Mouse (Mus musculus): ENCODE data around the gene Maml2. TPM values are rescaled to one million over a fixed set of nuclear protein-coding genes. Genes with fewer than 3 reads are reported as not detected.

Gene Maml2
- polyA plus RNA-seq, 2 experiments from 2014 or later, result 30.9 to 36.6 TPM

DNA sequence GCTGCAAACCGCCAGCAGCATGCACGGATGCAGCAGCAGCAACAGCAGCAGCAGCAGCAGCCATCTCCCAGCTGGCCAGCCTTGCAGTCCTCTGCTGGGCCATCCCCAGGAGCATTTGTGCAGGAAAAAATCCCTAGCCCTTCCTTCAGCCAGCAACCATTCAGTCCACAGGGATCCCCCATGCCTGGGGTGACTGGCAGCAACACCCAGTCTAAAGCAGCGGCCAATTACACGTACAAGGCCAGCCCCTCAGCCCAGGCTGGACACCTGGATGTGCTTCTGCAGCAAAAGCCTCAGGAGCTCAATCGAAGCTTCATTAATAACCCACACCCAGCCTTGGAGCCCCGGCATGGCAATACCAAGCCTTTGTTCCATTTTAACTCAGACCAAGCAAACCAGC is 323.0 kb downstream of the Maml2 start:
- no peak for ATAC-seq

DNA sequence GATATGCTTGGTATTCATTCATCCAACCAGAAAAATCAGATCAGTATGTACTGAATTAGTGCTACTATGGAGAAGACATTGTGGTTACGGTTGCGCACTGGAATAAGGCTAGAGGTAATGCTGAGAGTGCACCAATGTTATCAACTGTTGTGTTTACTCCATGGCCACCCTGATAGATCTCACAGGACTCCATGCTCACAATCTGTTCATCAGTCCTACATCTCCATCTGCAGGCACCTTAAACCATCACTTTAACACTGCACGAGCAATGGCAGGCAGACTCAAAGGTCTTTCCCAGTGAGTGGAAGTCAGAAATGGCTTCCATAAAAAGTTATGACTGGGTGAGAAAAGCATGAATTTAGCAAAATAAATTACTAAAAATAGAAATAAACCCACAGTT is 324.2 kb downstream of the Maml2 start:
- ATAC-seq, result no peak

DNA sequence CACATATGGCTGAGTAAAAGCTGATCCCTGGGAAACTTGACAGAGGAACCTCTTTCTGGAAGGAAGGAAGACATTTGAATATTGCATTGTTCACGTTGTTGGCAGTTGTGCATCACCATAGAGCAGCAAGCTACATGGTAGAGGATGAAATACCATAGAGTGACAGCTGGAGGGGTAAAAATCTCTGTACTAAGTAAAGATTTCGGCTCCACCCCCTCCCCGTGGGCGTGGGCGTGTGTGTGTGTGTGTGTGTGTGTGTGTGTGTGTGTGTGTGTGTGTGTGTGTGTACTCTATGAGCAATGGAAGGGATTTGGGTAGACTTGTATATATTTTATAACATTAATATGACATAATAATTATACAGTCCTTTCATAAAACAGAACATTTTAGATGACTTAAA is 324.7 kb downstream of the Maml2 start:
- no peak for ATAC-seq

DNA sequence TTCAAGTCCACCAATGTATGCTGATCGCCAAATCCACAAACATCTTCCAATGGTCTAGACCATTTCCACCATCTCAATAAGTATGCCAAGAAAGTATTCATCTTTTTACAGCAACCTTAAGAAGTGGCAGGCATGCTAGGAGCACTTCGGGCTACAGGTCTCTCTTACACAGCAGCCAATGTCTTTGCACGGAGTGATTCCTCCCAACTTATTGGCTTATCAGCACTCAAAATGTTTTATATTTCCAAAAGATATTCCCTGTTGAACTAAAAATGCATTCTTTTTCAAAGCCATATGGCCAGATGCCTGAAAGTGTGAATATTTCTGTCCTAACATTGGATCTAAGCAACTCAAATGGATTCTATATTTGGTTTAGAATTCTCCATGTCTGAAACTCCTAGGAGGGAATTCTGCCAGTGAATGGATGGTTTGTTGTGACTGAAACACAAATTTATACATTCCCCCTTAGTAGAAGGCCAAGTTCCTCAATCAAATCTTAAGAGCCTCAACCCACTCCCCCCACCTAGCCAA is 326.2 kb downstream of the Maml2 start:
- ATAC-seq, result no peak

DNA sequence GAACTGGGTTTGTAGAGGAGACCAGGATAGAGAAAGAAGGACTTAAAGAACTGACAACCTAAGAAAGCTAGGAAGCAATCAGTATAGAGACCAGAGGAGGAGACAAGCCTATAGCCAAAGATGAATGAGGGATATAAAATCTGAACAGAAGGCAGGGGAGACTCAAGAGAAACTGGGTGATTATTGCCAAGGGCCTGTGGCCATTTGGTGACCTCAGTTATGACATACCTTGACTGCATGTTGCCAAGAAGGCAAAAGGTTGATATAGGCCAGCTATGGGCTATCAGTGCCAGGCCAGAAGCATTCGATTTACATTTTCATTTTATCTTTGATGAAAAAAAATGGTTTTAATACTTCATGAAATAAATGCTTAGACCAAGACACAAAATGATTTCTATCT is 327.0 kb downstream of the Maml2 start:
- ATAC-seq, result no peak

DNA sequence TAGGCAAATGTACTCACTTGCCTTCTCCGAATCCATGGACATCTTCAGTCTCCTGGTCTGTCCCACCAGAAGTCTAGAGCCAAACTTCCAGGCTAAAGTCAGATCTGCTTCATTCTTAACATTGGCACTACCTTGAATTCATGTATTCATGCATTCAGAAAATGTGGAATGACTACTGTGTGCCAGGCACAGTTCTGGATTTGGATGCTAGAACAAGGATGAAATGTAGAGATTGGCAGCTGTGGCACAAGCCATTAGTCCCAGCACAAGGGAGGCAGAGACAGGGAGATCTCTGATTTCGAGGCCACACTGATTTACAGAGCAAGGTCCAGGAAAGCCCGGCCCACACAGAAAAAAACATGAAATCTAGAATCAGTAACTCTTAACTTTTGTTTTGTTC is 327.5 kb downstream of the Maml2 start:
- no peak for ATAC-seq

DNA sequence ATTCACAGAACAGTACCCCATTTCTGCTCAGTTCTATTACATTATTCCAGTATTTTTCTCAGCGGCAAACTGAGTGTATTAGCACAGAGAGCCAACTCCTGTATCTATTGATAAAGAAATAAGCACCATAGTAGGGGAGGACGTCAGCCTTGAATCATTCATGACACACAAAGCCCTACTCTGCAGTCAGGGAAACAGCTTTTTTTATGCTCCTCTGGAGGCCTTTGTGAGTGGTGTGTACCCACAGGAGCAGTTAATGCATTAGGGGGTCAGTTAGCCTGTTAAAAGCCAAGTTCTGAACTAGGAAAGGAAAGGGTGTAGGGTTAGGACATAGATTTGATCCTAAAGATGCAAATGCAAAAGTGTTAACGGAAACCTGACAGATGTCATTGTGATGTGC is 328.7 kb downstream of the Maml2 start:
- no peak for ATAC-seq

DNA sequence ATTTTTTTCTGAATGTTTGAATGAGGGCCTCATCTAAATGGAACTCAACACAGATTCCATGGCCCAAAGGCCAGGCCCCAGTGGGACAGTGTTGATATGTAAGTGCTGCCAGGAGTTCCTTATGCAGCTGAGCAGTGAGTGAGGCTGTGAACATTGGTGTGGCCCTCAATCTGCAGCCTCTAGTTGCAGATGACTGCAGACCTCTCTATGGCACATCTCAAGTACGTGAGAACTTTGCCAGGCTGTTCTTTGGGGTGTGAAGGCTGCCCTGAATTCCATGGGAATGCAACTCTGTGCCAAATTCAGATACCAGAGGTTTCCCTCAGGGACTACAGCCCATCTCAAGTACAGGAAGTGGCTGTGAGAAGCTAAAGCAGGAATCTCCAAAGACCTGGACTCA is 335.6 kb downstream of the Maml2 start:
- ATAC-seq, result no peak

DNA sequence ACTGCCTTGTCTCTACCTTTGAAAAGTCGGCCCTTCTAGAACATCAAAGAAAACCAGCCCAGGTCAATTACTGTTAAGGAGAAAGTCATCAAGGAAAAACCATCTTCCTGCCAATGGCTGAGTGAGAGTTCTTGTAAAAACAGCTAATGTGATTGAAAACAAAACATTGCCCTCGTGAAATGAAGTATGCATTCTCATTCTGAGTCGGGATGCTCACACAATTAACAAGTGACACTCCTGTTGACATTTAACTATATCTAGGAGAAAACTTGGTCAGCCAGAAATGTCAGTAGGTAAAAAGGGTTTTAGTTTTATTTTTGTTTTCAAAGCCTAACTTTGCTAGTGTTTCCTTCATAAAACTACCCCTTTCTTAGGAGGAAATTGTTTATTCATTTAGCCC is 341.9 kb downstream of the Maml2 start:
- ATAC-seq, result peak; percentile 29

DNA sequence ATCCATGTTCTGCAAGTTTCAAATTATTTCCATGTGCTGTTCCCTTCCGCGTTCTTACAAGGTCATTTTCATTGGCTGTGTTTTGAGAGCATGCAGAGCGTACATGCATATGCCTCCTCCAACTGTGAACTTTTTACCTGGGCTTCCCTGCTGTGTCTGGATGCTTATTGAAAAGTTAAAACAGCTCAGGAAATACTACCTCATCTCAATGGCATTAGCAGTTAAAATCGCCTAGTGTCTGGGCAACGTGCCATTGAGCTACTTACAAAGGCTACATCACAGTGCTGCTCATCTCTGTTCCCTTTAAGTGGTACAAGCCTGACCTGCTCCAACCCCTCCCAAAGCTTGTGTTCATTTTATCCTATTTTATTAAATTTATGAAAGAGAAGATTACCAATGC is 347.4 kb downstream of the Maml2 start:
- no peak for ATAC-seq

DNA sequence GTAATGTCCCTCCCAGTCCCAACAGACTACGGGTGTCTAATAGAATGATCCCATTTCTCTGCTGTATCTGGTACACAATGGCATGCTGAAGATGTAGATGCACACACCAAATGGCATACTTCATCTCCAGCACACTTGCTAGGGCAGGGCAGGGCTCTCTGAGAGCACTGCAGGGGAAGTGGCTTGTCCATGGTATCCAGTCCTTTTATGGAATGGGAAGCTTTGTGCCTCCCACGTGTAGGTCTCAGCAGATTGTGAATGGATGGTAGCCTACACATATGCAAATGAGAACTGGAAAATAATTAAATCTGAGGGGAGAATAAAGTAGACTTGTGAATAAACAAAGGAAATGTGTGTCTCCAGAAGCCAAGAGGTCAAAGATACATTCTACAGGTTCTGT is 353.3 kb downstream of the Maml2 start:
- no peak for ATAC-seq

DNA sequence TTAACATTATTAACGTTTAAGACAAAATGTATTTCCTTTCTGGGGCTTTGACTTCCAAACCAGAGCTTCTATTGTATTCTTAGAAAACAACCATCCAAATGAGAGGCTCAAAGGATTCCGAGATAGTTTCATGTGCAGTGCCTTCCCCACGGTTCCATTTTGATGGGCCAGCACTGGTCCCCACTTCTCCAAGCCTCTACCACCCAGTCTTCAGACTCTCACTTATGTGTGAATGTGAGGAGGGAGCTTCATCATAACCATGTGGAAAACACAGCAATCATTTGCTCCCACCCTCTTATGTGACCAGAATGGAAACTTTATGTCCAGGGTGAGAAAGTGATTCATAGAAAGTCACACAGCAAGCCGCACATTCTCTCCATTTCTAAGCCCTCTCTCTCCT is 354.1 kb downstream of the Maml2 start:
- no peak for ATAC-seq

DNA sequence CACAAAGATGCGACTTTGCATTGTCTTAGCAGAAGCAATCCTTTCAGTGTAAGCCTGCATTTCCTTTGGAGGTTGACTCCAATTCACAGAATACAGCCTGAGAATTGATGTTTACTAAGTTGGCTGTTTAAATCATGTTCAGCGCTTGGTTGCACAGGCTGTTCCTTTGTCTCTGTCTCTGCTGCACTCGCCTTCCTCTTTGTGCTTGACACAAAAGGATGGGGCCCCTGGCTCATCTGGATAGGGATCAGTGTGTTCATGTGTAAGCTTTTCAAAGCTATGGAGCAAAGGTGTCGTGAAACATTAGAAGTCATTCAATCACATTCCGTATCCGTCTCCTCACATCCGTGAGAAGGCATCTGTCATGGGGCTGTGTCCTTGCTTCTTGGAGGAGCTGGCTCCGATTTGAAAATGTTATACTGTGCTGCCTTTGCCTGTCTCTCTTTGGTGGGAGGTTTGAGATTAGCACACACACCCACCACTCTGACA is 354.7 kb downstream of the Maml2 start:
- ATAC-seq, result no peak

DNA sequence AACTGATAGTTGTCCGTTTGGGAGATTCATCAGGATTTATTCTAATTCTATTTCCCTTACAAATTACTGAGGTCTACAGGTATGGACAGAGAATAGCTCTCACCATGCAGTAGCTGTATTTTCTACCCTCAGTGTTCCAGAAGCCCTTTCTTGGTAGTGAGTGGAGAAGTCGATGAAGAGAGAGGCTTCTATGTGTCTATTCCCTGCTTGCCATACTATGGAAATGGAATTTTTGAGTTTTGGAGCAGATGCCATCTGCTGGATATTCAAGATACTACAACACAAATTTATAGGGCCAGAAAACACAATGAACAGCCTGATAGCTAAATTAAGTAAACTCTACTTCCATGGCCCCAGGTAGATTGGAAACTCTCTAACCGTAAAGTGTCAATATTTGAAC is 355.2 kb downstream of the Maml2 start:
- peak; percentile 70 for ATAC-seq

DNA sequence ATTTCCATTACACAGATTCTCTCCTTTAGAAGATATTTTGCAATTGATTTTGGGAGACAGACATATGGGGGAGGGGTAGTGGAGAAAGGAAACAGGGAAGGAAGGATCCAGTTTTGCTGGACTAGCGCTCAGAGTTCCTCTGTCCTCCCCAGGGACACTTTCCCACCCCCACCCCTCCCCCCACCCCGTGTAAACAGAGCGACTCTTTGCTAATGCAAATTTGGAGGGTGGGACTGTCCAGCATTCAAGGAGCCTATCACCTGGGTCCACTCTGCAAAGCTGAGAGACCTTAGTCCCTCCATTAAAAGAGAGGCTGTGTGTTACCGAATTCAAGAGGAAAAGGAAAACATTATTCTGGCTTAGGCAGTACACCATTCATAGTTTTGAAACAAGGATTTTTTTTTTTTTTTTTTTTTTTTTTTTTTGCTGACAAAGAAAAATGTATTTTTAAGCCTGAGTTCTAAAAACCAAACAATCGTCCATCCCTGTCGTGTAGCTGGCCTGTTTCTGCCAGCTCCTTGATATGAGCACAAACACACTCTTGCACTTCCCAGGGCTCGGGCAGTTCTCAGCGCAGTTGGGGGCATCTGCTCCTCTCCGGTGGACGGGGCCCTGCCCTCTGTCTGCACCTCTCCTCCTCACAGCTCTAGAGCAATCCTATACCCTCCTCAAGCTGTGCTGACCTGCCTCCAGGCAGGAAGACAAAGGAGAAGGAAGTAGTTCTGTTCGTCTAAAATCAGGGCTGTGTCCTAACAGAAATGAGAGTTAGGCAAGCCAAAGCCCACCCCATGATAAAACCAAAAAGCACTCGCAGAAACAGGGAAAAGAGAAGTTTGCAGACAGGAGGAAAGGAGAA is 364.2 kb downstream of the Maml2 start:
- ATAC-seq, result no peak

DNA sequence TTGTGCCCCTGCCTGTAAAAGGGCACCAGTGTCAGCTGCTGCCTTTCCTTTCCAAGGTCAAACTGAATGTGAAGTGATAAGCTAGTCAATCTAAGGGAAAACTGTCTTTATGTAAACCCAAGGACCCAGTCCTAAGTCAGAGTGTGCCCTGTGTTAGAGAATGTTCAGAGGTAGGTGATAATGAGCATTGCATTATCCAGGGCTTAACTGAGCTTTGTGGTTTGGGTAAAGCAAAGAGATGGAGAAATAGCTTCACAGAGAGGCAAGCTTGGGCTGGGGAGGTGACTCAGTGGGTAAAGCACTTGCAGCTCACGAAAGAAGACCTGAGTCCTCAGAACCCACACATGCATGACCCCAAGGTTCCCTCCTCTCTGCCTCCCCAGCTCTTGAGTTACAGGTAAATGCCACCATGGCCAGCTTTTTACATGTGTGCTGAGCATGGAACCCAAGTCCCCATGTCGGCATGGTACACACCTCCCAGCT is 367.8 kb downstream of the Maml2 start:
- ATAC-seq, result no peak

DNA sequence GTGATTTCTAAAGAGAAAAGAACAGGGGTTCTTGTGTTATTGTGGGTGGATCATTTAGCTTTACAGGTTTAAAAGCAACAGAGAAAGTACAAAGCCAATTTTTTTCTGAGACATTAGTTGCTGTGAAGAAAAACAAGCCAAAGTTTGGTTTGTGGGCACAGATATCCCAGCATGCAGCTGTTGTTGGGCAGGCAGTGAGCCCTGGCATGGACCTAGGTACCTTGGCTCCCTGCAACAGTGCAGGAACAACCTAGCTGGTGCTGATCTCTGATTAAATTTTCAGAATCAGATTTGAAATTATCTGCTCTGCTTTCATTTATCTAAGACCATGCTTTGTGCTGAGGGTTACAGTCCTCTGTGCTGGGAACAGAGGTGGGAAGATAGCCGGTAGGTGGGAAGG is 370.2 kb downstream of the Maml2 start:
- no peak for ATAC-seq

DNA sequence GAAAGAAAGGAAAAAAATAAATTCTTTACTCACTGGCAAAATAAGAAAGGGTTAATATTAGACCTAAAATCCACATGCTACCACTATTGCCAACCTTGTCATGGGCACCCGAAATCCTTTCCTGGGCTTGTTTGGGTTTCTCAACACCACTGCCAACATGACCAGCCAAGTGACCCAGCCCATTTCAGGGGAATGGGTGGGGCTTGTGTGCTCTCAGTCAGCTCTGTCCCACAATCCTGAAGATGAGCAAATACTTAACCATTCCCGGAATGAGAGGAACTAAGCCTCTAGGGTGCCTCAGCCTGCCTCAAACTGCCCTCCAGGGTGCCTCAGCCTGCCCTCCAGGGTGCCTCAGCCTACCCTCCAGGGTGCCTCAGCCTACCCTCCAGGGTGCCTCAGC is 371.0 kb downstream of the Maml2 start:
- ATAC-seq, result no peak

DNA sequence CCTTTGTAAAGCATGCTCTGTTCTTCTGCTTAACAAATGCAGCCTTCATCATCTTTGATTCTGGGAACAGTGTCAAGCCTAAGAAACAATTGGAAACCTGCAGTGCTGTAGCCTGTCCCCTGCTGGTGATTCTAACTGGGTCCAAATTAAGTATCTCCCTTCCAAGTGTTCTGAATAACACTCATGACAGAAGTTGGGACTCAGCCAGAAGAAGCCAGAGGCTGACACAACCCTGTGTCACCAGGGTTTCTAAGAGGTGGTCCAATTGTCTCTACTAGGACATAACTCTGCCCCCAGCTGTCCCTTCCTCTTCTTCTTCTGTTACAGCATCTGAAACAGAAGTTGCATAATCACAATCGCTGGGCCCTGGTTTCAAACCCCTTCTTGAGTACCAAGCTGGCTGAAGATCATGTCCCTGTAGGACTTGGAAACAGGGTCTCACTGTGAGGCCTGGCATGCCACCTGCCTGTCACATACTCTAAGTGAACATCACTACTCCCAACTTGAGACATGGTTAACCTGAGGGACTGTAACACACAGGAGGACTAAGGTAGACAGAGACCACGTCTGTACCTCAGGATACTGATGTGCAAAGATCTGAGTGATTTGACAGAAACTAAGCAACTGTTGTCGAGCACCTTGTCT is 373.5 kb downstream of the Maml2 start:
- no peak for ATAC-seq

DNA sequence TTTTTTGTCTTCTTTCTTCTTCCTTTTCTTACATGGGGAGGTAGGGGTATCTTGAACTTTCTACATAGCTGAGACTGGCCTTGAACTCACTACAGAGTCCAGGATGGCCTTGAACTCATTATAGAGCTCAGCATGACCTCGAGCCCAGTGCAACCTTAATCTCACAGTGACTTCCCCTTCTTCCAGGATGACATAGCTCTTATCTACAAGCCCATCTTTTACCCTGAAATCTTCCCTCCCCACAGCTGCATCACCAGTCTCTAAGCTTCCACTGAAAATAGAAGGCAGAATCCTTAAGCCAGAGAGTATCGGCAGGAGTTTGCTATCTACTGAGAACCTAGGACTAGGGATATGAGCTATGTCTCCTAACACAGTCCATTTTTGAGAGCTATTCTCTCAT is 375.5 kb downstream of the Maml2 start:
- ATAC-seq, result no peak

DNA sequence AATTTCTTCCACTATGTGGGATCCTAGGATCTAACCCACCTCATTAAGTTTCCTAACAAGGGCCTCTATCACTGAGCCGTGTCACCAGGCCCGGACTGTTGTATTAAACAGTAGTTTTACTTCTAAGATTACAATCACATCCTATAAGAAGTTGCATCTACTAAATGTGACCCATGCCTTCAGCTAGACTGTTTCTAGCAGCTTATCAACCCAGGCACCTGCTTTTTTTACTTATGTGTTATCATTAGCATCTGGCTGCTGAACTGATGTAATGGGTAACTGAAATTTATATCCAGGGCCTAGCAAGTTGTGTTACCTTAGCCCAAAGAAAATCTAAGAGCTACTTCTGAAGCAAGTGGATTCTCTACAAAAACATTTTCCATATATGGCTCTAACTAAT is 380.3 kb downstream of the Maml2 start:
- ATAC-seq, result no peak

DNA sequence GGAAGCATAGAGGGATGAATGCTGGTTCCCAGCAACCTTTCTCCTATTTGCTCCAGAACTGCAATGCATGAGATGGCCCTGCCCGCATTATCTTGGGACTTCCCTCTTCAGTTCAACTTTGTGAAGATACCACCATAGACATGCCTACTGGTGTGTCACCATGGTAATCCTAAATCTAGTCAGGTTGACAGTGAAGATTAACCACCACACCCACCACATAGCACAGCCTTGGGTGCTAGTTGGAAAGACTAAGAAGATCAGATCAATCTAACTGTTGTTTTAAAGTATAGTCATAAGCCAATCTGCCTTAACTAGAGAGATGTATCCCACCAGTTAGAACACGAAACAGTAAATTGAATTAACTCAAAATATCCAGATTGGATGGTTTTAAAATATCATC is 381.9 kb downstream of the Maml2 start:
- no peak for ATAC-seq

DNA sequence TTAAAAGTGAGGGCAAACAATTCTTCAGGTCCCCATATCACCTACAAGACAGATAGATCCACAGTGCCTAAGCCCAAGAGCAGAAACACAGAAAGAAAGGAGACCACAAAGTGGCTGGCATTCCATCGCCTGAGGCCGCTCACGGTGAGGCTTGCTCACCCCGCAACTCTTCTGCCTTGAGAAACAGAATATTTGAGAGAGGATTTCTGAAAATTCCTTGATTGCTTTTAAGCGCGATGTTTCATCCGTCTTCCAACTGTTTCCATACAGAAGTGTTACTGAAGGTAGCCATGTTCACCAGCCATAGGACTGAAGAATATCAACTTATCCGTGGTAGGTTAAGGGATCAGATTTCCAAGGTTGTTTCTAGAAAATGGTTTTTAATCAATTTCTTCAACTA is 383.4 kb downstream of the Maml2 start:
- ATAC-seq, result no peak

DNA sequence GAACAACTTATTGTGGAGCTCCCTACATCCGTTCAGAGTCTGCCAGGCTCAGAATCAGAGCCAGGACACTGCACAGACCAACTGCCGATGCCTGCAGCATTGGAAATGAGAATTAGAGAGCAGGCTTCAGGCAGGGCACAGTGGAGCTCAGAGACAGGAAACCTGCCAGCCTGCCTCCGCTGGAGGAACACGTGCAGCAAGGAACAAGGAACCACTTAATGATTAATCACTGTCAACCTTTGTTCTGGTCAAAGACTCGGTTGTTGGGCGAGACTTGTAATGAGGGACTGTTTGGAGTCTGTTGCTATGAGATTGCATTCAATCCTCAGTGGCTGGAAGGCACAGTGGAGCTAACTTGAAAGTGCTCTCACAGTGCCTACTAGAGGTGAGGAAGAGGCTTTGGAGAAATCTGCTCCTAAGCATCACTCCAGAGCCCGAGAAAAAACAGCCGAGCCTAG is 383.9 kb downstream of the Maml2 start:
- ATAC-seq, result no peak

All from CD4-positive, CD25-positive, alpha-beta regulatory T cell, adult 4 months (primary cell).